Comparison of ENCODE assay signal across 30 mouse cellular contexts in genomic region chr7:98472529-98472928, GRCm38 (mm10). TPM values are rescaled to one million over a fixed set of nuclear protein-coding genes. Genes with fewer than 3 reads are reported as not detected.
"Had no signal": no experiment of that assay in that cellular context is flagged by ENCODE, and none has a peak within 500 bp of the region (broad histone marks: within the 10 kb centered on the region; RNA-seq: fewer than 3 reads in every experiment).

No protein-coding gene starts in this region.

- DNase-seq: cerebellum, postnatal 10 days; cerebellum, postnatal 25 days; cerebellum, postnatal 36 days; embryo, embryonic 11 days; forebrain, postnatal 0 days; gastrocnemius, adult 2 months; gastrocnemius, postnatal 10 days; gastrocnemius, postnatal 14 days; gastrocnemius, postnatal 25 days; gastrocnemius, postnatal 36 days; heart, adult 11 months; heart, adult 18-20 months; heart, adult 2 months had no signal

RNA-seq across cellular contexts. Expression of gene Lrrc32, which starts 16.6 kb away (rescaled TPM):
- total RNA-seq: common myeloid progenitor, adult 5-6 weeks; granulocyte monocyte progenitor cell, adult 5-6 weeks had no signal

RNA-seq across cellular contexts. Expression of gene Gucy2d, which starts 32.3 kb away (rescaled TPM):
- total RNA-seq: common myeloid progenitor, adult 5-6 weeks; forebrain, postnatal 0 days; gastrocnemius, postnatal 10 days; granulocyte monocyte progenitor cell, adult 5-6 weeks had no signal
- polyA plus RNA-seq: cortical plate, adult 2 months; embryonic facial prominence, embryonic 10.5 days; embryonic facial prominence, embryonic 11.5 days; embryonic facial prominence, embryonic 13.5 days; embryonic facial prominence, embryonic 15.5 days; erythroblast, embryonic 14.5 days; forebrain, embryonic 10.5 days; forebrain, embryonic 11.5 days; forebrain, embryonic 12.5 days; forebrain, embryonic 13.5 days; forebrain, embryonic 15.5 days; forebrain, embryonic 16.5 days; forebrain, postnatal 0 days; frontal cortex, adult 2 months; gonadal fat pad, adult 2 months; heart, embryonic 10.5 days had no signal
